Mouse (Mus musculus) gastrocnemius, postnatal 10 days (tissue): Measurements from ENCODE around the gene Erich4. TPM values are rescaled to one million over a fixed set of nuclear protein-coding genes. Genes with fewer than 3 reads are reported as not detected.

Experiments used
- DNase-seq: peaks from one replicate; pipeline ENCODE4 v3.0.0; 2021; ENCODE audit warnings: mixed read lengths
- long read RNA-seq, 2 experiments: library from polyadenylated mRNA; stranded (forward); transcript quantifications; one replicate each; pipeline ENCODE4 v2.0.0; 2021
- total RNA-seq, 2 experiments: library from RNA; stranded (reverse); gene quantifications; 2 replicates each; pipeline ENCODE4 v1.2.3; 2021

Erich4 gene
- total RNA-seq = not detected
- long read RNA-seq, experiment 1 = 0 reads
- long read RNA-seq, experiment 2 = 0 reads

DNA sequence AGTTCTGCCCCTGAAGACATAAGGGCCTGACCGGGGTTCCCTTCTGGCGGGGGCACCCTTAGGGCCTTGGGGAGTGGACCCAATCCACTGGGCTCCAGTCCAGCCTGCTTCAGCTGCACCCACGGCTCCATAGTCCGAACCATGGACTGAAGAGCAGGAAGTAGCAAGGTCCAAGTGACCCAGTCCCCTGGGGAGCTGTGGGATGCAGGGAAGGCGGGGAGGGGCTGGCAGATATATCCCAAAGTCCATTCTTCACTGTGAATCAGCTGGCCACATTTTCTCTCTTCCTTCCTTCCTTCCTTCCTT, at the start of gene Erich4:
TSS of gene Erich4 (minus strand) at position 187 of the 306 bp plus-strand sequence.
- no peak for DNase-seq

DNA sequence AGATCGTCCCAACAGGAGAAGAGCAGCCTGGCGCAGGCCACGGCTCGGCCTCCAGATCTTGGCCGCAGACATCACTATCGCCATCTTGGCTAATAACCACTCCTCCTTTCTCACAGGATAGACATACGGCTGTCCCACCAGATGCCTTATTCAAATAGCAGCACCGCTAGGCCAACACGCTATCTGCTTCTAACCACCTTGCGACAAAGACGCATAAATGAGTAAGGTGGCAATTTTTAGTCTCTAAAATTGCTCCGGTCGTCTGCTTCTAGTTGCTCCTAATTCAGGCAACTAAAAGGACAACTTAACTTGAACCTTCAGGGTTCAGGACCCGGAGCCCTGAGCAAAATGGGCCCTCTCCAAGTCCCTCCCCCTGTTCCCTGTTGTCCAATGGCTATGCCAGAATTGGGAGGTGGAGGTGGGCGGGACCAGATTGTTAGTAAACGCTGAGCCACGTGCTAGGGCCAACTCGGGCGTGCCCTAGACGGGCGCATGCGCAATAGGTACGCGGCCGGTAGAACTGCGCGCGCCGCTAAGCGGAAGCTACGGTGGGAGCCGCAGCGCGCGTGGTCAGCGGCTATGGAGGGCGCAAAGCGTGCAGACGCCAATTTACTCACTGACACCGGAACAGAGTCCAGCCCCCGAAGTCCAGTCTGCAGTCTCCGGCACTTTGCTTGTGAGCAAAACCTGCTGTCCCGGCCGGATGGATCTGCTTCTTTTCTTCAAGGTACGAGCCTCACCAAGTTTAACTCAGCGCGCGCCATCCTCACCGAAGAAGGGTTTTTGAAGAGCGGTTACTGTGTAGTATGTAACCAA, 43.2 kb upstream of the Erich4 start, which contains the start of the genes Bckdha and Exosc5:
TSS of gene Bckdha (minus strand) at position 325 of the 816 bp plus-strand sequence.
TSS of gene Exosc5 (plus strand) at position 508 of the 816 bp plus-strand sequence.
- peak; percentile 97 for DNase-seq

DNA sequence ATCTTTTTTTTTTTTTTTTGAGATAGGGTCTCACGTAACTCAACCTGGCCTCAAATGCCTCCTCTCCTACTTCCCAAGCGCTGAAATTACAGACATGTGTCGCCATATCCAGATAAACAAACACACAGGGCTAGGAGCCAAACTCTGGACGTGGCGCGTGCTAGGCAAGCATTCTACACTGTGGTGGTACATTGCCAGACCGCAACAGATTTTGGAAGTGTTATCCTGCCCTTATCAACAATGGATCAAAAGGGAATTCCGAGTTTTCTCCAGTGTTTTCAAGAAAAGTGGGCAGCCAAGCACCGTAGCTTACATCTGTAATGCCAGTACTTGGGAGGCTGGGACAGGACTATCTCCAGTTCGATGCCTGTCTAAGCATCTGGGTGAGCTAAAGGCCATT, 42.1 kb upstream of the Erich4 start:
- no peak for DNase-seq

DNA sequence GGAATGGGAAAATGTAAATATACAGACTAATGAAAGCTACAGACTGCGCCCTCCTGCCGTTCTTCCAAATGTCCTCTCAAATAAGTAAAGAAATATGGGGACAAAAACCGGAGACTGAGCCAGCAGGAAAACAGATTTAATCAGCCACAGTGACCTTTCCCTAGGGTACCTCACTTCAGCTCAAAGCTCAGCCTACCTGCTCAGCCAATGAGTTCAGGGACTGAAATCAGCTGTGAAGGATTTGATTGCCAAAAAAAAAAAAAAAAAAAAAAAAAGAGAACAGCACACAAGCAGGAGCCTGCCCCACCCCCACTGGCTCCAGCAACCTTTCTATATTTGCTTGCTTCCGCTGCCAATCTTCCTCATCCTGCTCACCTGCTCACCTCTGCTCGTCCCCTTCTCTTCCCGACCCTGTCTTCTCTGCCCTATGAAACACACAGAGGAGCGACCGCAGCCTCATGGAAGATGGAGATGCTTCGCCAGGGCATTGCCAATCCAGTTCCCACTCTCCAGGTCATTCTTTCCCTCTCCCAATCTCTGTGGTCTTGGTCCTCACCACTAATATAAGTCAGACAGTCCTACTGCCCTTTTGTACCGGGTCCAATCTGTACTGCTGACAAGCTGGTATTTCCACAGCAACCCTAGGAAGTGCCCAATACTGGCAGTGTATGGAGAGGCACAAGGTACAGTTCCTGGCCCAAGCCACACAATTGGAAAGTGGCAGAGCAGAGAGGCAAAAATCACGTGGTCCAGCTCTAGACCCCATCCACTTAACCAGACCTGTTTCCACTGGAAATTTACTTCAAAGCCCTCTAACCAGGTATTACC, 40.1 kb upstream of the Erich4 start:
- no peak for DNase-seq

DNA sequence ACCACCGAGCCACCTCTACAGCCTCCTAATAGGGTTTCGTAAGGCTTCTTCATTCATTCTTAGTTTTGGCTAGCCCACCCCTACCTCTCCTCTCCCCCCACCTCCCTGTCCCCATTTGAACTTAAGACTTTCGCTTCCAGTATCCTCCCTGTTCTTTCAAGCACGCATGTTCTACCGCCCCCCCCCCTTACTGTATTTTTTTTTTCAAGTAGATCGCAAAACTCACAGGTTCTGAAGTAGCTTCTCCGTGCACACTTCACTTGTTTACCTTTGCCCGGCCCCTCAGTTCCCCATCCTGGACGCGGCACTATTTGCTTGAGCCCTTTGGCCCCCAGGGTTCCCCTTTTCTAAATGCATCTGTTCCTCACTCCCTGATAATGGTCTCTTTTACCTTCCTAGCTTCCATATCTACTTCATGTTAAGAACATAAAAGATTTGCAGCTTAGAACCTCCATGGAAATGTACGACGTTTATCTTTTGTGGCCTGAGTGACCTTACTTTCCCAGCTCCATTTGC, 36.6 kb upstream of the Erich4 start:
- no peak for DNase-seq

DNA sequence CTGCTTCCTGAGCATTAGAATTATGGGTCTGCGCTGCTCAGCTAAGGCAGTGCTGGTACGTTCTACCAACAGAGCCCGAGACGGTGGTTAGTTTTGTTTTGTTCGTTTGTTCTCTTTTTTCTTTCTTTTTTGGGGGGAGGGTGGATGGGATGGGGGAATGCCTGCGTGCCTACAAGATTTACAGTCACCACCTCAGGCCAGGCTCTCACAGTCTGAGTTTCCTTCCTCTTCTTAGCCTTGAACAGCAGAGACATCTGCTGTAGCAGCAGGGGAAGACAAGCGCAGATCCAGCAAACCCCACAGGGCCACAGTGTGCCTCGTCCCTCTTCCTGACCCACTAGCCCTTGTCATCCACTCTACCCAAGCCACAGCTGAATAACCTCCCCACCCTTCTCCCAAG, 35.6 kb upstream of the Erich4 start:
- DNase-seq = no peak

DNA sequence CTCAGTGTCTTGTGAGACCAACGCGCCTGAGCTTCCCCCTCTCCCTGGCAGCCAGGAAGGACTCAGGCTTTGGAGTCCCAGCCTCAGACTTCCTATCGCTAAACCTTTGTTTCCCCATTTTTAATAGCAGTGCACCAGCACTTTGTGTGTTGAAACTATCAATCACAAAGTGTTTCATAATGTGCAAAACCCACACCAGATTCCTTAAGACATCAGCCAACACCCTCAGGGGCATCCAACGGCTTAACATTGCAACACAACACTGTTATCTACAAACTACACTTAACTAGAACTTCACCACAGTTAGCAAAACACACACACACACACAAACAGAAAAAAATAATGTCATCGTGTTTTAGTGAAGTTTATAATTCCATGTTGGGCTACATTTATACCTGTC, 34.1 kb upstream of the Erich4 start:
- no peak for DNase-seq

DNA sequence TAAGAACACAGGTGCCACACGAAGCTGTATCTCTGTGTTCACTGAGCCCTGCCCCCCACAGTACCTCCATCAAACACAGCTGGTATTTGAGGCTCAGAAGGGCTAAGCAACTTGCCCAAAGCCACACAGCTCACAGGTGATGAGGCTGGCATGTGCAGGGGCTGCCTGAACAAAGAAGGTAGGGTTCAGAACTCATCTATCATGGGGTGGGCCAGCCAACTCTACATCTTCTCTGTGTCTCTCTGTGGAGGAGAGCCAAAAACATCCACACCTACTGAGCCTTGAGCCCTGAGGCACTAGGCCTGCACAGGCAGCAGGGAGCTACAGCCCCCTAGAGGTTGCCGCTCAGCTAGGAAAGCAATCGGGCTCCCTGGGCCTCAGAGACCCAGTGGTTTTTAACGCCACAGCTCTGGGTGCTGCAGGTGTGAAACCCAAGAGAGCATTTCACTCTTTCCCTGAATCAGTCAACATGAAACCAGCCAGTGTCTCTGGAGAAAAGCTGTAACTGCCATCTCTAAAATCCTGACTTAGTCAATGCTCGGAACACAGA, 32.0 kb upstream of the Erich4 start:
- DNase-seq = no peak

DNA sequence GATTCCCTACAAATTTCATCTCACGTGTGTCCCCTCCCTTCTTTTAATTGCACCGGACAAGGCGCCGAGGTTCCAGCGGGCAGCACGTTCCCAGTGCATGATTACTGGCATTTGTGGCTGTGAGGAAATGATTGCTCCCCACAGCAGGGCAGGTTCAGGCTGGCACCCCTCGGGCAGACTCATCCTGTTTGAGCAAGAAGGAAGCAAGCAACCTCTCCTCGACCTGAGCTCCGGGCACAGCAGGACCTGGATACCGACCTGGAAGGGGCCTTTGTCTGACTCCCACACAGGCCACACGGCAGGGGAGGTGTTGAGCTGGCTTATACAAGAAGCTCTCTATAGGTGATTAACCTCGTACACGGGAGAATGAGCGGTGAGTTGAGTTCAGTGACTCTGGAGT, 29.4 kb upstream of the Erich4 start:
- no peak for DNase-seq

DNA sequence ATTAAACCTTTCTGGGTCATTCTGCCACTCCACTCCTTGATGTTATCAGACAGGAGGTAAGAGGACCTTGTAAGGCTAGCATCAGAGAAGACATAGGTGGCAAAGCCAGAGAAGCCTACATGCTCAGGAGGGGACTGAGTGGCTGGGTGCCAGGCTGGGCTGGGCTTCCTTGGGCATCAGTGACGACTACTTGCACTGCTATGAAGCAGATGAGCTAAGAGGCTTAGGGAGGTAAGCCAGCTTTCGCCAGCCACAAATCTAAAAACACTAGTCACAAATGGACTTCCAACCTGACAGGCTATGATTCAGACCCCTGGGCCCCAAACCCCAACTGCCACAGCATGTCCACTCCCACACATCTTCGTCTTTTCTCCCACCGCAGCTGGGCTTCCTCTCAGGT, 28.9 kb upstream of the Erich4 start:
- no peak for DNase-seq

DNA sequence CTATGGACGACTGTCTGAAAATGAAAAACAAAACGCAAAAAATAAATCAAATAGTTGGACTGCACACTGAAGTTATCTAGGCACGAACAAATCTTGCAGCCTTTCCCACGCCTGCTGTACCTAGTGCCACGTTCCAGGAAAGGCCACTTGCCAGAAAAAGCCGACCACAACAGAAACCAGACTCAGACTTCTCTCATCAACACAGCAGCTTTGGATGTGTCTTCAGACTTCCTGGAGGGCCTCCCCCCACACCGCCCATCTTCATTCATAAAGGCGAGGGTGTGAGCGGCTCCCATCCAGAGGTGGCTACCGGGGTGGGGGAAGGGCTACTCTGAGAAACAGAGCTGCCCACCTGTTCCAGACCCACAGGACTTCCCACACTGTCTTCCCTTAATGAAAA, 28.4 kb upstream of the Erich4 start:
- DNase-seq = no peak

DNA sequence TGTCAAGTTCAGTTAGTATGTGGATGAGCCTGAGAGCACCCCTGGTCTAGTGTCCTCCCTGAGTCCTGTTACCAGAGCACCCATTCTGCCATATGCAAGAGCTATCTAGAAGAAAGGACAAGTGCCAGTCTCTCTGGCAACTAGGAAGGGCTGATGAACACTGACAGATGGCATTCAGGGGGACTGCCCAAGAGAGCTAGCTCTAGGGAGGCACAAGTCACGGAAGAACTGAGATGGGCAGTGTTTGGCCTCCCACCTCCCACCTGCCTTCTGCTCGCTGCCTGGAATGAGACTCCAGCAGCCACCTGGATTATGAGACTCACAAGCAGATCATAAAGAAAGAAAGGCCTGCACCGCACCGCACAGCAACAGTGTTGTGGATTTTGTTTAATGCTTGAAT, 24.1 kb upstream of the Erich4 start:
- DNase-seq = no peak

DNA sequence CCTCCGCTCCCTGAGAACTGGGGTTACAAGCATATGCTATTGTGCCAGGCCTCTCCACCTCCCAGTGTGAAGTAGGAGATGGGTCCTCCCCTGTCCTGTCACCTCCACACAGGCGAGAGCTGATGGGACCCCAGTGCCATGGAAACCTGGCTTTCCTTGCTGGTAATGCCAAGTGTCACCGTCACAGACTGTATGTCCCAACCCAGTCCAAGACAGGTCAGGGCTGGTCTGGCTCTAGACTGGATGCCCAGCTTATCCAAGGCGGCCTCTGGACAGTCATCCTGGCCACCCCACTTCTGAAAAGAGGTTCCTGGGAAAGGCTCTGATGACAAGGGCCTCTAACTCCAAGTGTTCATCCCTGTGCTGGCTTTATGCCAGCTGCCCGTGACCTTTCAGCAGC, 21.4 kb upstream of the Erich4 start:
- DNase-seq = no peak

DNA sequence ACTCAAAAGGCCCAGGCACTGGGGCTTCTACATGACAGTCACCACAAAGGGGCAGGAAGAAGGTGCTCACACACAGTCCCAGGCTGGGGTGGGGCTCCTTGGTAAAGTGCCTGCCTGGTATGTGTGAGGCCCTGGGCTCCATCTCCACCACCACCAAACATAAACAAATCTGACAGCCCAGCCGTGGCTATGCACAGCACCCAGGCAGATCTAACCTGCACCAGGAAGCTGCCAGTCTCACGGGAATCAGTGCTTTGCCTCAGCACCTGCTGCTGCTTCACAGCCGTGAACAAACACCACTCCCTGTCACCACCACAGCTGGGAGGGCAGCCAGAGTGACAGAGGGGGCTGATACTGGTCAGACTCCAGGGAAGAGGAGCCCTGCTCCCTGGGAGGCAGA, 20.7 kb upstream of the Erich4 start:
- DNase-seq = no peak

DNA sequence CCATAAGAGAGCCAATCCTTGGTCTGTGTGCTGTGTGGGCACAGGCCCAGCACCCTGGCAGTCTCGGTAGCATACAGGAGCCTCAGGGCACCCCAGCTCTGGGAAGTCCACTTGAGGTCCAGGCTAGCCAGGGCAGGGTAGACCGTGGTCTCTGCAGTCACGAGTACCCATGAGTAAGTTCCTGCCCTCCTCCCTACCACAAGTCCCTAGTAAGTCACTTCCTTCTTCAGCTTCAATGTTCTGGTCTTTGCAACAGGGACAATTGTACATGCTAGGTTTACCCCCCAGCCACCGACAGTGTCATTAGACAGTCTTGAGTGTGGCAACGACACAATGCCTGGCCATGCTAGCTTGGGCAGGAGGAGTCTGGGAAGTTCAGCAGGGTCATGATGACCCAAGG, 17.0 kb upstream of the Erich4 start:
- DNase-seq = no peak

DNA sequence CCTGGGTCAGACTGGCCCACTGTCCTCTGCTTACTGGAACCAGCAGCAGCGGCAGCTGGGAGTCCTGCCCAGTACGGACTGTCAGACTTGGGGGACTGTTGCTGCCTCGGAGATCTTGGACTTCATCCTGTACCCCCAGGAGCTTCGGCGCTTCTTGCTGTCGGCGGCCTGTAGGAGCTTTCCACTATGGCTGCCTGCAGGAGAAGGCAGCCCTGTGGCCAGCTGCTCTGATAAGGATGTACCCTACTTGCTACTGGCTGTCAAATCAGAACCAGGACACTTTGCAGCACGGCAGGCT, 12.6 kb upstream of the Erich4 start:
- no peak for DNase-seq

DNA sequence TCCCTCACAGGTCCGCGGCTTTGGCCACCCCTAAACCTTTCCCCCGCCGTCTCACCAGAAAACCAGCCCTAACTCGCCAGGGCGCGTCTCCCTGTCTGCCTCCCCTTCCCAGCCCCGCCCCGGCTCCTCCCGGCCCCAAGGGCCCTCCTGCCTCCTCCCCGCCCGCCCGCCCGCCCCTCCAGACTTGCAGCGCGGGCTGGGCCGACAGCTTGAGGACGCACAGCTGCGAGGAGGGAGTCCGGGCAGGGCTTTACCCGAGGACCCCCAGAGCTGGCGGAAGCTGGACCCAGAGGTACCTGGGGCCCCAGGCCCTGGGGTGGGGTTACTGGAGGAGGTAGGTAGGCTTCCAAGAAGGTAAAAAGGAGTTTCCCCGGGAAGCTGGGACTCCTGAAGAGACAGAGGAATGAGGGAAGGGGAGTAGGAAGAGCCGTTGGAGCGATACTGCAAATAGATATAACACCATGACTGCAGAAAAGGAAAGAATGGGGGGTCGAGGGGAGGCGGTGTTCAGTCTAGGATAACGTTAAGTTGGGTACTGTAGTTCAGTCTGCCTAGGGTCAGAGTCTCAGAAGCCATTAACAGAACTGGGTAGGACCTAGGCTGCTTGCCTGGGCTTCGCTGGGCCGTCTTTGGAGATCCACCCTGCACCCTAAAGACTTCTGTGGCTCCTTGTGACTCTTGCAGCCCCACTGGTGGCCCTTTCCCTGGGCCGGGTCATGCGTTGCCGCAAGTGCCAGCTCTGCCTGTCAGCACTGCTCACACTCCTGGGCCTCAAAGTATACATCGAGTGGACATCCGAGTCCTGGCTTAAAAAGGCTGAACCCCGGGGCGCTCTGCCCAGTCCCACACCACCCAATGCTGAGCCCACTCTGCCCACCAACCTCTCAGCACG, 12.0 kb upstream of the Erich4 start:
- DNase-seq = peak; percentile 68

DNA sequence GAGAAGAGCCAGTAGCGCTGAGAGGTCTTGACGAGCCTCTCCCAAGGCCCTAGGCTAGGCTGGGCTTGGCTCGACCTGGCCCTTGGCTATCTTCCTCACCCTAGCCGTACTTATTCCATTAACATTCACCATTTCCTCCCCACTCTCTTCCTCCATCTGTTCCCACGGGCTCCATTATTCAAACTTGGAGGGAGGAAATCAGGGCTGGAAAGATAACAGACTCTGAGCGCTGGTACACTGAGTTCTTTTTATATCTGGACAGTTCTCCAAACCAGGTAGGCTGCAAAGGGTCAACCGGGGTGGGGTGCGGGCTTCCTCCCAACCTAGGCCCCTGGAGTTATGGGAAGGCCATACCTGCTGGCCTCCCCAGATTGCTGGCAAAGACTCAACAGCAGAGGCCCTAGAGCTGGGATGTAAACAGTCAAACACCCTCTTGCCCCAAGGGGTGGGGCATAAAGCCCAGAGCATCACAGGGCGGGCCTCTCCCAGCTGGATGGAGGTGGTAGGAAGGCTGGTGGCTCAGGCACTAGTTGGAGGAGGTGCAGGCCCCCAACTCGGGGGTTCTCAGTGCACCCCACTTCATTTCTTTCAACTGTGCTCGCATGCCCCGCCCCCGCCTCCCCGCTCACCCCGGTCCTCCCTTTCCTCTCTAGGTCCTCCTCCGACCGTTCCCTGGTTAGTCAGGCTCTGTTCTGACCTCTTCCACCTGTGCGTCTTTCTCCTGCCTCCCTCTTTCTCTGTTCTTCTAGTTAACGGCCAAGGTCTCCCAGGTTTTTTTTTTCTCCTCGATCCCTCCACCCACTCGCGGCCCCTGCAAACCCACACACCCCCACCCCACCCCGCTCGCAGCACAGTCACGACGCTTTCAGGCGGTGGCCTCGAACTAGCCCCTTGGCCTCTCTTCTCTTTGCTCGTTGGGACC, 11.1 kb upstream of the Erich4 start, which contains the start of gene B3gnt8:
TSS of gene B3gnt8 (plus strand) at position 146 of the 922 bp plus-strand sequence.
- no peak for DNase-seq

DNA sequence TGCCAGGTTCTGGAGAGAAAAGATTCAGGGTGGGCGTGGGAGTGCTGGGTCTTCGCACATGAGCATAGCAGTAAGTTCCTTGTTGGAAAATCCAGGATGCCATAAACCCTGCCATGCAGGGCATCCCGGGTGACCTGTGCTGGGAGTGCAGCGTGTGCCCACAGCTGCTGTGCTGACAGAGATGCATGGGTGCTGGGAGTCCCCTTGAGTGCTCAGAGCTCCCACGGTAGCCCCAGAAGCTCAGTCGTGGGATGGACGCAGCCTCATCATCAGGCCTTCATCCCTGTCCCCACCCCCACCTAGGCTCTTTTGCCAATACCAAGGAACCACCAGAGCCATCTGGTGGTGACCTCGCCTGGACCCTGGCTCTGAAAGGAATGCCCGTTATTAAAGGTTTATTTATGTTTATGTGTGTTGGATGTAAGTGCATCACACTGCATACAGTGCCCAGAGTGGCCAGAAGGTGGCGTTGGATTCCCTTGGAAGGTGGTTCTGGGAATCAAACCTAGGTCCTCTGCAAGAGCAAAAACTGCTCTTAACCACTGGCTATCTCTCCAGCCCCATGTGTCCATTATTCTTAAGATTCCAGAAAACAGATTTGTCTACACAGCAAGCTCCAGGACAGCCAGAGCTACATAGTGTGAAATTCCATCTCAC, 10.0 kb upstream of the Erich4 start:
- no peak for DNase-seq

DNA sequence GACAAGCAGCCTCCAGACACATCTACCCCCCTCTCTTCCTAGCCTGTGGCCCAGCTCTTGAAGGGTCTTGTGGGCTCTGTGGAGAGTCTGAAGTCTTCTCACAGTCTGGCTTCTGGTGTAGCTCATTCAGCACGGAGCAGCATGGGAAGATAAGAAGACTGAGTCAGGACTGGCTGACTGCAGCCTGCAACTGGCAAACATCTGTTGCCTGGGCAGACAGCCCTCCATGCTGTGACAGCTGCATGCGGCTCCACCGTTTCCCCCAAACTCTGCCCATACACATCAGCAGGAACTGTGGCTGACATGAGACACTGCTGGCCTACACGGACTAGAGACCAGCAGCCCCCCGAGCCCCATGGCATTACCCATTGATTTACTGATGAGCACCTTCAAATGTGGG, 9.2 kb upstream of the Erich4 start:
- DNase-seq = no peak
